Mouse (Mus musculus) neural tube, postnatal 0 days (tissue): Measurements from ENCODE around the gene Mrpl24. TPM values are rescaled to one million over a fixed set of nuclear protein-coding genes. Genes with fewer than 3 reads are reported as not detected.

ENCODE experiments used
- polyA plus RNA-seq: library from polyadenylated mRNA; unstranded; fragments of >200 nt; fragmentation: Nextera tagmentation; extraction: Ambion mirVana; gene quantifications from 2 replicates; pipeline ENCODE4 v1.2.1, GENCODE M21; 2015

Mrpl24 gene
- 49.6 and 51.7 TPM in 2 replicates for polyA plus RNA-seq

GRCm38 (mm10) chr3:87919336-87920108 is at the start of gene Mrpl24:
Gene Mrpl24 (plus strand): TSS chr3:87919506.

GRCm38 (mm10) chr3:87885281-87886003 is 33.9 kb upstream of the Mrpl24 start, which contains the start of gene Prcc:
Gene Prcc (minus strand): TSS chr3:87885608.

GRCm38 (mm10) chr3:87905880-87906485 is 13.3 kb upstream of the Mrpl24 start, which contains the start of gene Hdgf:
Gene Hdgf (plus strand): TSS chr3:87906321.

GRCm38 (mm10) chr3:87930078-87930795 is 10.9 kb downstream of the Mrpl24 start, which contains the start of the genes Isg20l2 and Rrnad1:
Gene Isg20l2 (plus strand): TSS chr3:87930314.
Gene Rrnad1 (minus strand): TSS chr3:87930717.

GRCm38 (mm10) chr3:87948378-87949265 is 29.3 kb downstream of the Mrpl24 start, which contains the start of gene Crabp2:
Gene Crabp2 (plus strand): TSS chr3:87948666.

GRCm38 (mm10) chr3:87970939-87971488 is 51.7 kb downstream of the Mrpl24 start, which contains the start of gene Nes:
Gene Nes (plus strand): TSS chr3:87971078.

Other genes with a start within 250 kb of the Mrpl24 start
- 1.4 TPM in 2 replicates for gene Lrrc71, start 170.9 kb upstream of the Mrpl24 start, polyA plus RNA-seq
- 1.9 and 13.1 TPM in 2 replicates for gene Ntrk1, start 124.3 kb upstream of the Mrpl24 start, polyA plus RNA-seq
- gene Insrr, start 122.6 kb upstream of the Mrpl24 start, polyA plus RNA-seq = 0.19 and 0.23 TPM in 2 replicates
- gene Pear1, start 95.2 kb upstream of the Mrpl24 start, polyA plus RNA-seq = 7.2 and 7.6 TPM in 2 replicates
- gene Sh2d2a, start 72.8 kb upstream of the Mrpl24 start, polyA plus RNA-seq = not detected in 2 replicates
- 16.3 and 16.7 TPM in 2 replicates for gene Prcc, start 33.9 kb upstream of the Mrpl24 start, polyA plus RNA-seq
- 126 and 131 TPM in 2 replicates for gene Hdgf, start 13.2 kb upstream of the Mrpl24 start, polyA plus RNA-seq
- gene Isg20l2, start 10.8 kb downstream of the Mrpl24 start, polyA plus RNA-seq = 15.5 and 16.3 TPM in 2 replicates
- gene Rrnad1, start 11.2 kb downstream of the Mrpl24 start, polyA plus RNA-seq = 14.0 and 18.9 TPM in 2 replicates
- 35.8 and 56.7 TPM in 2 replicates for gene Crabp2, start 29.2 kb downstream of the Mrpl24 start, polyA plus RNA-seq
- gene Nes, start 51.6 kb downstream of the Mrpl24 start, polyA plus RNA-seq = 9.6 and 10.4 TPM in 2 replicates
- 283 and 338 TPM in 2 replicates for gene Bcan, start 80.7 kb downstream of the Mrpl24 start, polyA plus RNA-seq
- 0.79 and 0.92 TPM in 2 replicates for gene Hapln2, start 108.1 kb downstream of the Mrpl24 start, polyA plus RNA-seq
- 29.4 and 33.1 TPM in 2 replicates for gene Gpatch4, start 123.6 kb downstream of the Mrpl24 start, polyA plus RNA-seq
- 166 TPM in 2 replicates for gene Naxe, start 139.0 kb downstream of the Mrpl24 start, polyA plus RNA-seq
- not detected in 2 replicates for gene Ttc24, start 158.8 kb downstream of the Mrpl24 start, polyA plus RNA-seq
- gene Iqgap3, start 162.5 kb downstream of the Mrpl24 start, polyA plus RNA-seq = 1.1 and 1.7 TPM in 2 replicates
- gene Mef2d, start 222.9 kb downstream of the Mrpl24 start, polyA plus RNA-seq = 14.9 and 18.3 TPM in 2 replicates